9 mouse cellular contexts compared by ENCODE assay signal in the genomic region with DNA sequence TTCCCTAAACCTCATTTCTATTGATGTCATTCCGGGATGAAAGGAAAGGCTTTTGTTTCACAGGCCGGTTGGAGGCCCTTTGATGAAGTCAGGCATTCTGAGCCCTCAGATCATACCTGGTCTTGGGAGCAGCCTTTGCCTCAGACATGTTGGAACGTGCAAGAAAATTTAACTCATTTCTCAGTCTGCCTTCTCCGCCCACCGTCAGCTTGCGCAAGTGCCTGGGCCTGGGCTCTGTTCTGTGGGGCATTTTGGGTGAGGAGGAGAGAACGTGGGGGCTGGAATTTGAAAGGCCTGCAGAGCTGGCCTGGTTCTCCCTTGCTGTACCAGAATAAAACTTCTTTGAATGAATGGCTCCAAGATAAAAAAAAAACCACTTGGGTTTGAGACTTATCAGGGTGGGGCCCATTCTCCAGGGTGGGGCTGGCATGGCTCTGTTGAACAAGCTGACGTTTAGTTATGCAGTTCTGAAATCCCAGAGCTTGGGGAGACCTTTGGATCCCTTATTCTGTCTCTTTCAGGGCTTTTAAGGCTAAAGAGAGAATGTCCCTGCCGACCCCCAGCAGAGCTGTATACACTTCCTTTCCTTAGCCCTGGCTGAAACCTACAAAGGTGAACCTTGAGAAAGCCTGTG.
DNase-seq lines count a peak whose midpoint lies in the region; ATAC-seq and TF ChIP-seq lines count a peak whose summit lies in the region.
"Had no signal": no experiment of that assay in that cellular context is flagged by ENCODE, and none has a peak within 500 bp of the region (broad histone marks: within the 10 kb centered on the region; RNA-seq: fewer than 3 reads in every experiment).

No protein-coding gene starts in this region.

- peaks cover 3% of the 10 kb centered on the region; the same call in 1 of the 2 replicates for H3K4me1 ChIP-seq in forebrain, embryonic 14.5 days (ENCODE audit: control insufficient read depth, insufficient read depth, low read length)
- H3K4me1 ChIP-seq in forebrain, embryonic 11.5 days (replicated peaks; ENCODE audit: control insufficient read depth, insufficient read depth, low read length) = peaks cover 6% of the 10 kb centered on the region; the same call in 1 of the 2 replicates
- H3K4me1 ChIP-seq in limb, embryonic 14.5 days (ENCODE audit: control insufficient read depth, insufficient read depth, low read length) = peaks cover 39% of the 10 kb centered on the region

- no peaks in the 10 kb centered on the region for H3K9me3 ChIP-seq in forebrain, embryonic 14.5 days (replicated peaks; ENCODE audit: control insufficient read depth, low read length)
- H3K9me3 ChIP-seq in forebrain, embryonic 11.5 days (ENCODE audit: control insufficient read depth, low read length) = no peaks in the 10 kb centered on the region
- no peaks in the 10 kb centered on the region for H3K9me3 ChIP-seq in limb, embryonic 14.5 days (ENCODE audit: control insufficient read depth, low read length)

- H3K36me3 ChIP-seq in forebrain, embryonic 14.5 days (ENCODE audit: control insufficient read depth, insufficient read depth, low read length) = no peaks in the 10 kb centered on the region
- no peaks in the 10 kb centered on the region for H3K36me3 ChIP-seq in forebrain, embryonic 11.5 days (ENCODE audit: control insufficient read depth, insufficient read depth, low read length)
- H3K36me3 ChIP-seq in limb, embryonic 14.5 days (ENCODE audit: control insufficient read depth, insufficient read depth, low read length) = no peaks in the 10 kb centered on the region

- no peak for DNase-seq in forebrain, embryonic 14.5 days (ENCODE audit: low spot score)
- no peak for DNase-seq in forebrain, embryonic 11.5 days (ENCODE audit: low spot score)
- DNase-seq in lung, adult 18-20 months = peak; percentile 24 to 39
- no peak for DNase-seq in lung, postnatal 14 days
- peak; percentile 51 for DNase-seq in brain, embryonic 14.5 days (ENCODE audit: low read depth)
- DNase-seq in limb, embryonic 14.5 days (ENCODE audit: low spot score) = no peak
- no peak for DNase-seq in kidney, adult 18-20 months
- no peak for DNase-seq in spleen, postnatal 4 days (ENCODE audit: low spot score in 2 of 2)
- DNase-seq: liver had no signal

- WGBS in forebrain, embryonic 14.5 days = 41% methylated on average over 9 of the region's 9 CpGs
- 50% methylated on average over 9 of the region's 9 CpGs for whole genome bisulfite sequencing in forebrain, embryonic 11.5 days
- WGBS in limb, embryonic 14.5 days = 36% methylated on average over 9 of the region's 9 CpGs

- no peak for TF ChIP-seq POLR2A in brain, embryonic 14.5 days (IDR thresholded peaks at IDR 0.05; ENCODE audit: borderline replicate concordance, extremely low read depth, insufficient read depth, insufficient read length, poor library complexity, severe bottlenecking)
- TF ChIP-seq POLR2A in limb, embryonic 14.5 days (IDR thresholded peaks at IDR 0.05; ENCODE audit: borderline replicate concordance, extremely low read depth, insufficient read depth, insufficient read length) = no peak

- TF ChIP-seq CTCF in brain, embryonic 14.5 days (IDR thresholded peaks at IDR 0.05; ENCODE audit: borderline replicate concordance, extremely low read depth, insufficient read depth, insufficient read length) = no peak

- peak; percentile 40; the same call in 1 of the 2 replicates for ATAC-seq in forebrain, embryonic 14.5 days
- no peak for ATAC-seq in forebrain, embryonic 11.5 days (replicated peaks; ENCODE audit: low FRiP score)
- ATAC-seq in limb, embryonic 14.5 days (ENCODE audit: low FRiP score, low read depth) = no peak

- H3K4me2 ChIP-seq in forebrain, embryonic 14.5 days (ENCODE audit: low read length) = no peak overlapping the region
- no peak overlapping the region for H3K4me2 ChIP-seq in forebrain, embryonic 11.5 days (ENCODE audit: low read depth, low read length, severe bottlenecking)
- H3K4me2 ChIP-seq in limb, embryonic 14.5 days (replicated peaks; ENCODE audit: low read depth, low read length, severe bottlenecking) = no peak overlapping the region

- no peak overlapping the region for H3K27ac ChIP-seq in forebrain, embryonic 14.5 days (ENCODE audit: low read depth, low read length)
- H3K27ac ChIP-seq in forebrain, embryonic 11.5 days (ENCODE audit: low read depth, low read length) = no peak overlapping the region
- peak overlapping the region; percentile 40; the same call in 1 of the 2 replicates for H3K27ac ChIP-seq in limb, embryonic 14.5 days (replicated peaks; ENCODE audit: low read depth, low read length)

- no peak overlapping the region for H3K9ac ChIP-seq in forebrain, embryonic 14.5 days (ENCODE audit: low read length)
- H3K9ac ChIP-seq in forebrain, embryonic 11.5 days (ENCODE audit: low read length) = no peak overlapping the region
- H3K9ac ChIP-seq in limb, embryonic 14.5 days (ENCODE audit: low read depth, low read length, severe bottlenecking) = no peak overlapping the region

- H3K4me3 ChIP-seq in forebrain, embryonic 14.5 days (ENCODE audit: low read depth, low read length) = no peak overlapping the region
- H3K4me3 ChIP-seq in forebrain, embryonic 11.5 days (ENCODE audit: low read depth, low read length) = no peak overlapping the region
- H3K4me3 ChIP-seq in limb, embryonic 14.5 days (replicated peaks; ENCODE audit: low read length) = no peak overlapping the region

- H3K27me3 ChIP-seq in forebrain, embryonic 14.5 days (replicated peaks; ENCODE audit: control insufficient read depth, insufficient read depth, low read length) = no peaks in the 10 kb centered on the region
- H3K27me3 ChIP-seq in forebrain, embryonic 11.5 days (ENCODE audit: control insufficient read depth, insufficient read depth, low read length) = no peaks in the 10 kb centered on the region
- H3K27me3 ChIP-seq in limb, embryonic 14.5 days (ENCODE audit: control insufficient read depth, insufficient read depth, low read length) = no peaks in the 10 kb centered on the region

Comparison
In these comparisons a context has a peak if more than half of its experiments do, and no peak if none do; other contexts are left out.
1. DNase-seq: peak in lung, adult 18-20 months (2 of 2) and brain, embryonic 14.5 days (single experiment); none in forebrain, embryonic 14.5 days (single experiment), forebrain, embryonic 11.5 days (single experiment), lung, postnatal 14 days (single experiment), limb, embryonic 14.5 days (single experiment), kidney, adult 18-20 months (single experiment) and spleen, postnatal 4 days (0 of 2).